Mouse (Mus musculus): ENCODE measurements around the gene Pgbd5.

- TF ChIP-seq CTCF (IDR thresholded peaks at IDR 0.05; ENCODE audit: borderline replicate concordance, control insufficient read depth, extremely low read depth, insufficient read depth, low read length, poor library complexity): no peak
- no peak for TF ChIP-seq POLR2A (IDR thresholded peaks at IDR 0.05; ENCODE audit: control insufficient read depth, extremely low read depth, insufficient read depth, low read length, poor library complexity)
These were observed 40.0 kb downstream of the Pgbd5 start for GRCm38 (mm10) chr8:124399403-124399861.

Data from thymus, adult 2 months (tissue).